Mouse (Mus musculus) cerebellum, adult 2 months (tissue): ENCODE results near the gene Wwox.

Experiments
- CTCF ChIP-seq: fragments of 200-500 bp; IDR thresholded peaks from 2 replicates; pipeline ENCODE4 v1.5.1; 2011; ENCODE audit warnings: low read depth, mild to moderate bottlenecking, control low read depth, low read length, moderate library complexity, borderline replicate concordance; ENCODE audit not compliant: insufficient read depth
- POLR2A ChIP-seq: fragments of 200-500 bp; IDR thresholded peaks from 2 replicates; pipeline ENCODE4 v1.6.1; 2011; ENCODE audit warnings: low read length, control low read depth, borderline replicate concordance; ENCODE audit not compliant: insufficient read depth

GRCm38 (mm10) chr8:114561191-114561590, 121.7 kb downstream of the Wwox start:
- TF ChIP-seq CTCF = no peak
- TF ChIP-seq POLR2A = no peak
